Mouse (Mus musculus) left cerebral cortex, postnatal 4 days (tissue): ENCODE results near the gene Olfr527. TPM values are rescaled to one million over a fixed set of nuclear protein-coding genes. Genes with fewer than 3 reads are reported as not detected.

Source experiments
- DNase-seq: peaks from one replicate; pipeline ENCODE4 v3.0.0-alpha.2; 2022
- intact Hi-C: fragments of 180-260 bp; cut with DNase I; formaldehyde crosslinking; loops from one replicate; pipeline ENCODE4 v1.15.1; 2025
- total RNA-seq, 2 experiments: library from RNA; stranded (reverse); gene quantifications; 2 replicates each; pipeline ENCODE4 v1.2.3; 2021

Gene Olfr527
- not detected for total RNA-seq

DNA sequence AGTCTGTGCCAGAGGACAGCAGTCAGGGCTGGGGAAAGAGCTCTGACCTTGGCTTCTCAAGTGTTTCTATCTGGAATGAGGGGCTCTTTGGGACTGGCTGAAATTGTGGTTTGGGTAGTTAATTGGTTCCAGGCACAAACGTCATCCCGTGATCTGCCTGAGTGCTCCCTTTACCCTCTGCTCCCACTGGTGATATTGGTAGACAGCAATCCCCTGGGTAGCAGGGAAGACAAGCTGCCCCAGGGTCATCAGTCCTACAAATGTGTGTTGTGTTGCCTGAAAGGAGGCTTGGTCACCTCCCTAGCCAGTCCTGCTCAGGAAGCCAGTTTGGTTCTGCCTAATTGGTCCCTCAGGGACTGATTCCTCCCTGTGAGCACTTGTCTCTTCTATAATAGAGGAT is at the start of gene Olfr527:
TSS of gene Olfr527 (plus strand) at position 301 of the 400 bp plus-strand sequence.
- intact Hi-C loops: no loop called here
- DNase-seq: no peak

- intact Hi-C loops: loop anchor here (5.0 kb wide), 1 partner anchor 48 kb away; the partner anchor contains the start of gene 5830411N06Rik
- DNase-seq: no peak
These were observed 38.1 kb upstream of the Olfr527 start for GRCm38 (mm10) chr7:140295746-140296145.

GRCm38 (mm10) chr7:140296876-140297275 is 36.9 kb upstream of the Olfr527 start:
- DNase-seq: no peak
- intact Hi-C loops: loop anchor here (5.0 kb wide), 1 partner anchor 50 kb away; the partner anchor contains the start of gene 5830411N06Rik

DNA sequence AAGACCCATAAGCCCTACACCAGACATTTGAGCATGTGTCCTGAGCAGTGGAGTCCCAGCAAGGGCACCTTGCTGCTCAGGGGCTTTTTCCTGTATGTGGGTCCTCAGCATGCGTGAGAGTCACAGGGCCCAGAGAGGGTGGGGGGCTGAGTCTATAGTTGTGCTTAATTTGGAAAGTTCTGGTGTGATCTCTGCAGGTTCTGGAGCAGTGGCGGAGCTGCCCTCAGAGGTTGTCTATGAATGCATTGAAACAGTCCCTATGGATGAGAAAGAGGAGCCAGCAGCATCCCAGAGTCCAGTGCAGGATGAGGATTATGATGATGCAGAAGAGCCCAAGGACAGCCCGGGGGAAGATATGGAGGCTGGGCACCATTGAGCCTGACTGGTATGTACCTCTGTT is 34.4 kb upstream of the Olfr527 start:
- intact Hi-C loops: loop anchor here (5.0 kb wide), 1 partner anchor 52 kb away; the partner anchor contains the start of gene 5830411N06Rik
- no peak for DNase-seq

GRCm38 (mm10) chr7:140319861-140320385 is 13.9 kb upstream of the Olfr527 start:
- DNase-seq: no peak
- intact Hi-C loops: loop anchor here (5.0 kb wide), 1 partner anchor 127 kb away; no protein-coding TSS in a partner anchor

- intact Hi-C loops: loop anchor here (5.0 kb wide), 1 partner anchor 127 kb away; no protein-coding TSS in a partner anchor
These were observed 13.3 kb upstream of the Olfr527 start, which contains the start of gene Olfr525 for GRCm38 (mm10) chr7:140320558-140320957. Gene Olfr525, plus strand, starts transcription at chr7:140320858.

DNA sequence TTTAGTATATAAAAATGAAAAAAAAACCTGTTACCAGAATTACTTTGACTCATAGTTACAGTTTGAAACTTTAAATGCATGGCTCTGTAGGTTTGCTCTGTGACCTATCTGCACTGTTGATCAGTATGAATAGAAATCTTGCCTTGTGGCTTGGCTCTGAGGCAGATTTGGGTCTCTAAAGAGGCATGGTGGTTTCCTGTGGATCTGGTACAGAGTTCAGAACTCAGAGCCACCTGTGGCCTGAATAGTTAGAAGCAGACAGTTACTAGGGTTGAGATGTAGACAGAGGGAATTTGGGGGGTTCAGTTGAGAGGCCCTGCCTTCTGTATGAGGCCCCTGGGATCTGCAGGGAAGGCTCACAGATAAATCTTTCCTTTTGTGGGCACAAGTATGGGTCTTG is 12.7 kb upstream of the Olfr527 start:
- intact Hi-C loops: loop anchor here (5.0 kb wide), 1 partner anchor 126 kb away; no protein-coding TSS in a partner anchor
- no peak for DNase-seq

More at GRCm38 (mm10) chr7:140320558-140320957, 13.3 kb upstream of the Olfr527 start, which contains the start of gene Olfr525:
- DNase-seq: no peak

GRCm38 (mm10) chr7:140329766-140330304 is 4.0 kb upstream of the Olfr527 start:
- peak; percentile 7 for DNase-seq
- intact Hi-C loops: no loop called here

DNA sequence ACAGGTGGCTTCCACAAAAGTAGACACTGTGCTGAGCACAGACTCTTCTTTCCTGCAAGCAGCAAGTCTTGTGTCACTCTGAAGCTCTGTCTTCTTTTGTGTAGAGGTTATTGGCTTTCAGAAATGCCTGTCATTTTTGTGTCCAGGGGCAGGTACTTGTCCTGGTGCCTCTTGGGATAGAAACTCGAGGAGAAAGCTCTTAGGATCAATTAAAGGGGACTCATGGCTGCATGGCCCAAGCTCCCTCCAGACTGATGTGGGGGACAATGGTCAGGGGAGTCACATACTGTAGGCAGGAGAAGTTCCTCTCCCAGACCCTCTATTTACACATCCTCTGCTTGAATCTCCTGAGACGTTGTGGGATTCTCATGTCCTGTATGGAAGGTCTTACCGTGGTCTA is 27.8 kb downstream of the Olfr527 start, which contains the start of gene Olfr60:
TSS of gene Olfr60 (minus strand) at position 101 of the 400 bp plus-strand sequence.
- intact Hi-C loops: no loop called here
- no peak for DNase-seq

GRCm38 (mm10) chr7:140374300-140374699 is 40.5 kb downstream of the Olfr527 start:
- DNase-seq: no peak

DNA sequence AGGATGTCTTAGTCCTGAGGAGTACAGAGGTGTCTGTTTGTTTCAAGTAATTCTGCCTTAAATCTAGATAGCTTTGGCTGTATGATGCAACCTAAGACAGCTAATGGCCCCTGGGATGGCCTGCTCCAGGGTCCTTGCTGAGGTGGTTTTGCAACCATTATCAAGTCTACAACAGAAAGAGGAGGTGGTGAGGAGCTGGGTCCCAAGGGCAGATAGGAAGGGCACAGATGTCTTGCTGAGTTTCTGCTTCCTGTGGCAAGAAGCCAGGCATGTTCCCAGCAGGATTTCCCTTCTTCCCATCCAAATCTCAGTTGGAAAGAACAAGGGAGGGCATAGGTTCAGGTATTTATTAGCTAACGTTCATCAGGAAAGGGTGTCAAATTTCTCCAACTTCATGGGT is 42.4 kb downstream of the Olfr527 start, which contains the start of gene Olfr530:
TSS of gene Olfr530 (minus strand) at position 101 of the 400 bp plus-strand sequence.
- intact Hi-C loops: no loop called here
- no peak for DNase-seq

More at GRCm38 (mm10) chr7:140374300-140374699, 40.5 kb downstream of the Olfr527 start:
- intact Hi-C loops: no loop called here

DNA sequence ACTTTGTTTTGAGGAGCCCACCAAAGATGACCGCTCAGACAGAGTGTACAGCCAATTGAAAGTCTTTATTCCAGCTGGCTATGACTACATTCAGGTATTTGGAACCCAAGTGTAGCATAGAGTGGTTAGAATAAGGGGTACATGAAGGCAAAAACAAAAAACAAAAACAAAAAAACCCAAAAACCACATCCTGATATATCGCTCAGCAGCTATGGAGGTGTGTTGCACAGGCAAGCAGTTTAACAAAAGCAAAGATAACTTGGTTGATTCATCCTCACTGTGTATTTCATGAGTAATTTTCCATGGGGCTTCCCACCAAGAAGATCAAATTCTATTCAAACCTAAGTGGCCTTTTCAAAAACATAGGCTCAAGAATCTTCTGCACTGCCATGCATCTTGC is 43.1 kb downstream of the Olfr527 start:
- intact Hi-C loops: no loop called here
- no peak for DNase-seq

Other genes starting within 250 kb of the Olfr527 start
- gene Prap1, start 240.6 kb upstream of the Olfr527 start, total RNA-seq: not detected
- 10 to 100 TPM; 10.4 to 15.3 TPM for gene Fuom, start 231.6 kb upstream of the Olfr527 start, total RNA-seq
- gene Paox, start 218.2 kb upstream of the Olfr527 start, total RNA-seq: 1 to 10 TPM; 6.1 to 6.8 TPM
- gene Echs1, start 217.5 kb upstream of the Olfr527 start, total RNA-seq: 10 to 100 TPM; 55.1 to 59.6 TPM
- gene Mtg1, start 196.5 kb upstream of the Olfr527 start, total RNA-seq: 10 to 100 TPM; 24.7 to 27.3 TPM
- gene Sprn, start 179.1 kb upstream of the Olfr527 start, total RNA-seq: 10 to 100 TPM; 77.0 to 80.8 TPM
- not detected for gene Olfr522, start 169.3 kb upstream of the Olfr527 start, total RNA-seq
- gene Olfr523, start 160.8 kb upstream of the Olfr527 start, total RNA-seq: not detected
- not detected for gene Olfr524, start 128.1 kb upstream of the Olfr527 start, total RNA-seq
- under 1 TPM; 0.32 to 0.58 TPM for gene Cd163l1, start 115.8 kb upstream of the Olfr527 start, total RNA-seq
- gene 5830411N06Rik, start 86.7 kb upstream of the Olfr527 start, total RNA-seq: not detected
- gene Olfr525, start 13.2 kb upstream of the Olfr527 start, total RNA-seq: not detected
- gene Olfr60, start 27.7 kb downstream of the Olfr527 start, total RNA-seq: not detected
- gene Olfr530, start 42.3 kb downstream of the Olfr527 start, total RNA-seq: not detected
- gene Olfr531, start 68.9 kb downstream of the Olfr527 start, total RNA-seq: not detected
- not detected for gene Olfr532, start 87.6 kb downstream of the Olfr527 start, total RNA-seq
- gene Olfr533, start 129.4 kb downstream of the Olfr527 start, total RNA-seq: not detected
- not detected for gene Olfr535, start 150.2 kb downstream of the Olfr527 start, total RNA-seq
- gene Olfr536, start 173.4 kb downstream of the Olfr527 start, total RNA-seq: not detected
- not detected for gene Olfr538, start 233.9 kb downstream of the Olfr527 start, total RNA-seq